Mouse (Mus musculus): Measurements from ENCODE around the gene Crtc1. TPM values are rescaled to one million over a fixed set of nuclear protein-coding genes. Genes with fewer than 3 reads are reported as not detected.
A peak's percentile ranks its signal among the peaks of the same experiment; 100 is the strongest.

Gene Crtc1
- total RNA-seq, 1 experiment, result 4.9 TPM

GRCm38 (mm10) chr8:70416941-70417340 lies 22.4 kb downstream of the Crtc1 start:
- Histone ChIP-seq H3K36me3 (ENCODE audit: control insufficient read depth, insufficient read depth, low read length, poor library complexity, severe bottlenecking) (no peaks in the 10 kb centered on the region), H3K9ac (ENCODE audit: insufficient read depth, low read depth, low read length, poor library complexity, severe bottlenecking) (no peak overlapping the region), H3K9me3 (ENCODE audit: control insufficient read depth, insufficient read depth, low read depth, low read length) (no peaks in the 10 kb centered on the region), H3K4me3 (ENCODE audit: insufficient read depth in 1 of 2, low read depth in 1 of 2, low read length in 2 of 2, poor library complexity in 1 of 2, severe bottlenecking in 1 of 2) (no peak overlapping the region), H3K27ac (ENCODE audit: insufficient read depth, low read depth, low read length, poor library complexity, severe bottlenecking) (no peak overlapping the region), H3K4me1 (ENCODE audit: control insufficient read depth in 2 of 2, insufficient read depth in 2 of 2, low read length in 2 of 2, poor library complexity in 1 of 2) (no peaks in the 10 kb centered on the region; a peak in 1 of 4 replicates)
- no peak for DNase-seq (ENCODE audit: low read depth, low spot score)
- no peak for TF ChIP-seq MAFK (IDR thresholded peaks at IDR 0.05; ENCODE audit: insufficient read depth, low read depth, low read length)
- no peak for TF ChIP-seq ZNF384 (IDR thresholded peaks at IDR 0.05; ENCODE audit: low read depth, low read length)
- no peak for TF ChIP-seq ZC3H11A (IDR thresholded peaks at IDR 0.05; ENCODE audit: borderline replicate concordance, low read depth, low read length)
- TF ChIP-seq HCFC1 (IDR thresholded peaks at IDR 0.05; ENCODE audit: borderline replicate concordance, insufficient read depth, low read length), result no peak
- TF ChIP-seq CHD2 (IDR thresholded peaks at IDR 0.05; ENCODE audit: low read depth, low read length), result no peak
- in situ Hi-C loops (cut with MboI; ENCODE audit: low sequenced_read_pairs in 2 of 2, unreplicated experiment in 2 of 2), result no loop called here

- H3K9ac ChIP-seq (ENCODE audit: insufficient read depth, low read depth, low read length, poor library complexity, severe bottlenecking), result no peak overlapping the region
- peak; percentile 54 for DNase-seq (ENCODE audit: low read depth, low spot score)
- H3K27ac ChIP-seq (ENCODE audit: insufficient read depth, low read depth, low read length, poor library complexity, severe bottlenecking), result no peak overlapping the region
- H3K4me3 ChIP-seq (ENCODE audit: insufficient read depth in 1 of 2, low read depth in 1 of 2, low read length in 2 of 2, poor library complexity in 1 of 2, severe bottlenecking in 1 of 2), result no peak overlapping the region
- no peaks in the 10 kb centered on the region for H3K36me3 ChIP-seq (ENCODE audit: control insufficient read depth, insufficient read depth, low read length, poor library complexity, severe bottlenecking)
- TF ChIP-seq CHD2 (IDR thresholded peaks at IDR 0.05; ENCODE audit: low read depth, low read length), result no peak
- 0 out of 2 replicates have a peak, but pooled peaks have one; percentile 14 for TF ChIP-seq ZC3H11A (IDR thresholded peaks at IDR 0.05; ENCODE audit: borderline replicate concordance, low read depth, low read length)
- H3K9me3 ChIP-seq (ENCODE audit: control insufficient read depth, insufficient read depth, low read depth, low read length), result no peaks in the 10 kb centered on the region
- H3K4me1 ChIP-seq (ENCODE audit: control insufficient read depth in 2 of 2, insufficient read depth in 2 of 2, low read length in 2 of 2, poor library complexity in 1 of 2), result no peaks in the 10 kb centered on the region; a peak in 1 of 4 replicates
- in situ Hi-C loops (cut with MboI; ENCODE audit: low sequenced_read_pairs in 2 of 2, unreplicated experiment in 2 of 2), result no loop called here
Observed at GRCm38 (mm10) chr8:70415540-70416451, 23.6 kb downstream of the Crtc1 start.

GRCm38 (mm10) chr8:70414310-70414946 lies 25.0 kb downstream of the Crtc1 start:
- H3K4me1 ChIP-seq (ENCODE audit: control insufficient read depth in 2 of 2, insufficient read depth in 2 of 2, low read length in 2 of 2, poor library complexity in 1 of 2), result no peaks in the 10 kb centered on the region; a peak in 1 of 4 replicates
- in situ Hi-C loops (cut with MboI; ENCODE audit: low sequenced_read_pairs in 2 of 2, unreplicated experiment in 2 of 2), result no loop called here
- H3K9me3 ChIP-seq (ENCODE audit: control insufficient read depth, insufficient read depth, low read depth, low read length), result no peaks in the 10 kb centered on the region
- no peak overlapping the region for H3K27ac ChIP-seq (ENCODE audit: insufficient read depth, low read depth, low read length, poor library complexity, severe bottlenecking)
- H3K36me3 ChIP-seq (ENCODE audit: control insufficient read depth, insufficient read depth, low read length, poor library complexity, severe bottlenecking), result no peaks in the 10 kb centered on the region
- H3K4me3 ChIP-seq (ENCODE audit: insufficient read depth in 1 of 2, low read depth in 1 of 2, low read length in 2 of 2, poor library complexity in 1 of 2, severe bottlenecking in 1 of 2), result no peak overlapping the region
- H3K9ac ChIP-seq (ENCODE audit: insufficient read depth, low read depth, low read length, poor library complexity, severe bottlenecking), result no peak overlapping the region
- TF ChIP-seq ZC3H11A (IDR thresholded peaks at IDR 0.05; ENCODE audit: borderline replicate concordance, low read depth, low read length) (no peak), ZNF384 (IDR thresholded peaks at IDR 0.05; ENCODE audit: low read depth, low read length) (no peak), MAFK (IDR thresholded peaks at IDR 0.05; ENCODE audit: insufficient read depth, low read depth, low read length) (no peak), CHD2 (IDR thresholded peaks at IDR 0.05; ENCODE audit: low read depth, low read length) (no peak), HCFC1 (IDR thresholded peaks at IDR 0.05; ENCODE audit: borderline replicate concordance, insufficient read depth, low read length) (no peak)
- no peak for DNase-seq (ENCODE audit: low read depth, low spot score)

- Histone ChIP-seq H3K27ac (ENCODE audit: insufficient read depth, low read depth, low read length, poor library complexity, severe bottlenecking) (no peak overlapping the region), H3K9me3 (ENCODE audit: control insufficient read depth, insufficient read depth, low read depth, low read length) (no peaks in the 10 kb centered on the region), H3K4me1 (ENCODE audit: control insufficient read depth in 2 of 2, insufficient read depth in 2 of 2, low read length in 2 of 2, poor library complexity in 1 of 2) (peaks cover 0 to 4% of the 10 kb centered on the region in 2 experiments; a peak in 1 of 4 replicates), H3K9ac (ENCODE audit: insufficient read depth, low read depth, low read length, poor library complexity, severe bottlenecking) (no peak overlapping the region), H3K4me3 (ENCODE audit: insufficient read depth in 1 of 2, low read depth in 1 of 2, low read length in 2 of 2, poor library complexity in 1 of 2, severe bottlenecking in 1 of 2) (no peak overlapping the region), H3K36me3 (ENCODE audit: control insufficient read depth, insufficient read depth, low read length, poor library complexity, severe bottlenecking) (no peaks in the 10 kb centered on the region)
- in situ Hi-C loops (cut with MboI; ENCODE audit: low sequenced_read_pairs in 2 of 2, unreplicated experiment in 2 of 2), result no loop called here
- TF ChIP-seq HCFC1 (IDR thresholded peaks at IDR 0.05; ENCODE audit: borderline replicate concordance, insufficient read depth, low read length), result no peak
- no peak for TF ChIP-seq ZC3H11A (IDR thresholded peaks at IDR 0.05; ENCODE audit: borderline replicate concordance, low read depth, low read length)
- no peak for TF ChIP-seq CHD2 (IDR thresholded peaks at IDR 0.05; ENCODE audit: low read depth, low read length)
- no peak for TF ChIP-seq ZNF384 (IDR thresholded peaks at IDR 0.05; ENCODE audit: low read depth, low read length)
- TF ChIP-seq MAFK (IDR thresholded peaks at IDR 0.05; ENCODE audit: insufficient read depth, low read depth, low read length), result no peak
- DNase-seq (ENCODE audit: low read depth, low spot score), result no peak
Observed at GRCm38 (mm10) chr8:70410281-70410680, 29.1 kb downstream of the Crtc1 start.
